Mouse (Mus musculus) midbrain, embryonic 11.5 days (tissue): Measurements from ENCODE around the gene Dpf2. TPM values are rescaled to one million over a fixed set of nuclear protein-coding genes. Genes with fewer than 3 reads are reported as not detected.
A peak's percentile ranks its signal among the peaks of the same experiment; 100 is the strongest.

Experiments
- ATAC-seq: fragments of 200-750 bp; cut with Nextera tagmentation; 2 replicates; pipeline ENCODE4 v1.8.0; 2017; ENCODE audit warnings: moderate TSS enrichment, moderate library complexity; ENCODE audit not compliant: low FRiP score
- DNase-seq: peaks from one replicate; pipeline ENCODE4 v3.0.0; 2015; ENCODE audit warnings: low spot score; ENCODE audit errors: missing footprints
- H3K27ac ChIP-seq: fragments of 300-500 bp; sonication (generic); 2 replicates; pipeline ENCODE4 v1.5.1; 2014; ENCODE audit warnings: low read depth, low read length
- H3K27me3 ChIP-seq: fragments of 300-500 bp; sonication (generic); 2 replicates; pipeline ENCODE4 v1.6.1; 2014; ENCODE audit warnings: mild to moderate bottlenecking, low read length, moderate library complexity, mixed read lengths; ENCODE audit not compliant: control insufficient read depth, insufficient read depth
- H3K36me3 ChIP-seq: fragments of 300-500 bp; sonication (generic); 2 replicates; pipeline ENCODE4 v1.6.1; 2014; ENCODE audit warnings: mild to moderate bottlenecking, low read length, moderate library complexity, mixed read lengths; ENCODE audit not compliant: control insufficient read depth, insufficient read depth
- H3K4me1 ChIP-seq: fragments of 300-500 bp; sonication (generic); 2 replicates; pipeline ENCODE4 v1.6.1; 2014; ENCODE audit warnings: low read length; ENCODE audit not compliant: control insufficient read depth, insufficient read depth
- H3K4me2 ChIP-seq: fragments of 300-500 bp; sonication (generic); 2 replicates; pipeline ENCODE4 v1.6.1; 2014; ENCODE audit warnings: mild to moderate bottlenecking, moderate library complexity
- H3K4me3 ChIP-seq: fragments of 300-500 bp; sonication (generic); 2 replicates; pipeline ENCODE4 v1.5.1; 2014; ENCODE audit warnings: low read depth, low read length
- H3K9ac ChIP-seq: fragments of 300-500 bp; sonication (generic); 2 replicates; pipeline ENCODE4 v1.6.1; 2014; ENCODE audit warnings: low read length
- H3K9me3 ChIP-seq: fragments of 300-500 bp; sonication (generic); 2 replicates; pipeline ENCODE4 v1.6.1; 2016; ENCODE audit warnings: low read length; ENCODE audit not compliant: control insufficient read depth
- WGBS: fragments of 180-500 bp; shearing (Covaris S2); extraction: QIAGEN DNeasy Blood & Tissue Kit; methylation state at CpG from one replicate; pipeline ENCODE4 v1.1.7; 2014; 5-methylcytosine and 5-hydroxymethylcytosine counted together
- polyA plus RNA-seq: library from polyadenylated mRNA; unstranded; fragments of >200 nt; fragmentation: Nextera tagmentation; extraction: Ambion mirVana; gene quantifications from 2 replicates; pipeline ENCODE4 v1.2.1, GENCODE M21; 2014

The Dpf2 gene
- polyA plus RNA-seq, 1 experiment from 2014 or later, result 203 TPM

GRCm38 (mm10) chr19:5939715-5940114 is 26.9 kb upstream of the Dpf2 start:
- peaks cover 14% of the 10 kb centered on the region for H3K4me1 ChIP-seq
- ATAC-seq (no peak), DNase-seq (no peak)
- H3K27ac ChIP-seq, result no peak overlapping the region
- H3K4me3 ChIP-seq, result no peak overlapping the region
- H3K27me3 ChIP-seq, result no peaks in the 10 kb centered on the region
- peaks cover 4% of the 10 kb centered on the region; the same call in 1 of the 2 replicates for H3K36me3 ChIP-seq
- no peak overlapping the region for H3K9ac ChIP-seq
- 87% methylated on average over 5 of the region's 5 CpGs for WGBS
- H3K4me2 ChIP-seq, result no peak overlapping the region
- H3K9me3 ChIP-seq, result no peaks in the 10 kb centered on the region

GRCm38 (mm10) chr19:5938516-5938915 is 25.7 kb upstream of the Dpf2 start:
- H3K27ac ChIP-seq, result no peak overlapping the region
- 83% methylated on average over 6 of the region's 6 CpGs for WGBS
- no peak for ATAC-seq
- H3K36me3 ChIP-seq, result peaks cover 4% of the 10 kb centered on the region; the same call in 1 of the 2 replicates
- H3K4me1 ChIP-seq, result peaks cover 14% of the 10 kb centered on the region
- no peak for DNase-seq
- H3K4me2 ChIP-seq, result no peak overlapping the region; the same call in 1 of the 2 replicates
- H3K9me3 ChIP-seq, result no peaks in the 10 kb centered on the region
- no peak overlapping the region for H3K4me3 ChIP-seq
- H3K27me3 ChIP-seq, result no peaks in the 10 kb centered on the region
- no peak overlapping the region for H3K9ac ChIP-seq

DNA sequence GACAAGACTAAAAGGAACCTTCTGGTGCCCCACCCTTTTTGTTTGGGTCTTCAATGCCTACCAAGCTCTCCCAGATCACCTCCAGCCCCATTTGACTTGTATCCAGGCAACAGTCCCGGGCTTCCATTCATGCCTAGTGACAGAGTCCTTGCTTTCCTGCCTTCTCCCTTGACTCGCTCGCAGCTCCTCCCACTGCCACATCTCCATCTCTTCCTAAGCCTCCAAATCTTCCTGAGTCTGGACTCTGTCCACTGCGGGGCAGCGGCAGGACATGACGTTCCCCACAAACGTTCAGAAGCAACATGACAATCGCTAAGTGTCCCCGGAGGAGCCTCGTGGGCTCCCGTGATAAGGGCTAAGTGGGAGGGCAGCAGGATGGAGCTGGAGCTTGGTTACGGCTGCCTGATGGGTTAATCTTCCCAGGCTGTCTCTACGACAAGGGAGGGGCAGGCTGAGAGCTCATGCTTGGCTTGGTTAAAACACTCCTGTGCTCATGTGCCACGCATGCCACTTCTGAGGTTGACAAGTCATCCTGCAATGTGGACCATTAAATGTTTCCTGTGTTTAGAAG is 25.1 kb upstream of the Dpf2 start:
- 21% methylated on average over 14 of the region's 14 CpGs for WGBS
- DNase-seq (peak; percentile 87), ATAC-seq (0 out of 2 replicates have a peak, but pooled peaks have one; percentile 27)
- Histone ChIP-seq H3K36me3 (peaks cover 4% of the 10 kb centered on the region; the same call in 1 of the 2 replicates), H3K27ac (no peak overlapping the region), H3K4me3 (no peak overlapping the region), H3K4me2 (peak overlapping the region; percentile 25), H3K9me3 (no peaks in the 10 kb centered on the region), H3K4me1 (peaks cover 14% of the 10 kb centered on the region), H3K27me3 (no peaks in the 10 kb centered on the region), H3K9ac (no peak overlapping the region)

GRCm38 (mm10) chr19:5937095-5937835 is 24.5 kb upstream of the Dpf2 start:
- DNase-seq (no peak), ATAC-seq (no peak)
- Histone ChIP-seq H3K27ac (no peak overlapping the region), H3K9me3 (no peaks in the 10 kb centered on the region), H3K9ac (no peak overlapping the region), H3K36me3 (peaks cover 4% of the 10 kb centered on the region; the same call in 1 of the 2 replicates), H3K4me2 (peak overlapping the region; percentile 25; the same call in 1 of the 2 replicates), H3K4me3 (no peak overlapping the region), H3K4me1 (peaks cover 14% of the 10 kb centered on the region), H3K27me3 (no peaks in the 10 kb centered on the region)
- 70% methylated on average over 21 of the region's 21 CpGs for WGBS

GRCm38 (mm10) chr19:5935691-5936090 is 22.9 kb upstream of the Dpf2 start:
- WGBS, result 84% methylated on average over 5 of the region's 5 CpGs
- peak; percentile 66 for DNase-seq
- Histone ChIP-seq H3K4me3 (no peak overlapping the region), H3K9ac (no peak overlapping the region), H3K4me2 (no peak overlapping the region), H3K9me3 (no peaks in the 10 kb centered on the region), H3K36me3 (no peaks in the 10 kb centered on the region; the same call in 1 of the 2 replicates), H3K27me3 (no peaks in the 10 kb centered on the region), H3K27ac (no peak overlapping the region), H3K4me1 (peaks cover 14% of the 10 kb centered on the region)
- no peak for ATAC-seq

DNA sequence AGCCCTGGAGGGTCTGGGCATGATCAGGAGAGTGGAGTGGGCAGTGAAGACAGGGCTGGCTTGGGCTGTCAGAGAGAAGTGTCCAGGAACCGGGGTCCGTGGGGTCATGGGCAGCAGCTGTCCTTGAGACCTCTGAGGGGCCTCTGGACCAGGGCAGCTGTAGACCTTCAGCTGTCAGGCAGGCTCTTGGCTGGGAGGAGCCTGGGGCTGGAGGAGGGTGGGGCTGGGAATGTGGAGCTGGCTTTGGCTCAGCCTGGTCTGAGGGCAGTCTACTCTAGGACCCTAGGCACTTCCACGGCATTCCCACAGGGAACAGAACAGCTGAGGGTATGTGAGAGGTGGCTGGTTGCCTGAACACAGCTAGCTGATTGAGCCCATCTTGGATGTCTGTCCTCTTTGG is 22.5 kb upstream of the Dpf2 start:
- H3K4me2 ChIP-seq, result no peak overlapping the region
- H3K36me3 ChIP-seq, result no peaks in the 10 kb centered on the region; the same call in 1 of the 2 replicates
- H3K4me1 ChIP-seq, result peaks cover 14% of the 10 kb centered on the region
- WGBS, result 55% methylated on average over 3 of the region's 3 CpGs
- H3K27ac ChIP-seq, result no peak overlapping the region
- no peak for ATAC-seq
- no peak overlapping the region for H3K9ac ChIP-seq
- no peaks in the 10 kb centered on the region for H3K9me3 ChIP-seq
- H3K27me3 ChIP-seq, result no peaks in the 10 kb centered on the region
- no peak overlapping the region for H3K4me3 ChIP-seq
- peak; percentile 44 for DNase-seq

DNA sequence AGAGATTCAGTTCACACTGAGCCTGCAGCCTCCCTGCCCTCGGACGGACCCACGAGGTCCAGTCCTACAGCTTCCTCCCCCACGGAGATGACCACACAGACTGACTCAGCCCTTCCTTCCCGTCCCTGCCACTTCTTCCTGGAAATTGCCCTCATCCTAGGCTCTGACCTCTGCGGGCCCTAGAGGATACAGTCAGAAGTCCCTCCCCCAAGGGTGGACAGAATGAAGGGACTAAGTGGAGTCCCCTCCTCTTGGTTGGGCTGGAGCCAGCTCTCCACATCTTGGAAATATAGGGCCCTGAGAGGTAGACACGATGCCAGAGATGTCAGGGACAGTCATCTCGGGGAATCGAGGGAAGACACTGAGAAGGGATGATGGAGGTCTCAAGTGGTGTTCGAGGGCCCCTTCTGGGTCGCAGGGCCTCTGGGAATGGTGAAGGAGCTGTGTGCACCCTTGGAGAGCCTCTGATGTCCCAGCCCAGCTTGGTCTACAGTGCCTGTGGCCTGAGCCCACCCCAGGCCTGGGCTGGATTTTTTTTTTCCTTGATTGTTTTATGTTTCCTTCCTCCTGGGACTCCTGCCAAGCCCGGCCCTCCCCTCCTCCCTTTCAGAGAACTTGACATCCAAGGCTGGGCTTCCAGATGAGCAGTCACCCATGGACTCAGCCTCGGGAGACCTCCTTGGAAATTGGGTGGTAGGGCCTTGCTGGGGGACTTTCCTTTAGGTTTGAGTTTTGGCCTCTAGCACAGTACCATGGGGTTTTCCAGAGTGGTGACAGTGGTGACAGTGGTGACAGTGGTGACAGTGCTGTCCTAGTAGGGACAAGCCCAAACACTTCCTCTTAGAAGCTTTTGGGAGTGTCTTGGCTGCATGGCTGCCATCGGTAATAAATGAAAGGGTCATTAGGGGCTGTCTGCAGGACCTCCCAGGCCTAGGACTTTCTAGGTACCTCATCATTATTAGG is 17.1 kb upstream of the Dpf2 start:
- DNase-seq (peak; percentile 69), ATAC-seq (no peak)
- Histone ChIP-seq H3K27me3 (no peaks in the 10 kb centered on the region; the same call in 1 of the 2 replicates), H3K9me3 (no peaks in the 10 kb centered on the region), H3K4me1 (no peaks in the 10 kb centered on the region), H3K36me3 (no peaks in the 10 kb centered on the region), H3K27ac (no peak overlapping the region), H3K9ac (no peak overlapping the region), H3K4me3 (no peak overlapping the region), H3K4me2 (no peak overlapping the region)
- 80% methylated on average over 14 of the region's 14 CpGs for WGBS

- ATAC-seq, result no peak
- H3K9me3 ChIP-seq, result no peaks in the 10 kb centered on the region
- no peak overlapping the region for H3K9ac ChIP-seq
- H3K4me3 ChIP-seq, result no peak overlapping the region
- H3K27ac ChIP-seq, result no peak overlapping the region
- DNase-seq, result peak; percentile 6
- WGBS, result 72% methylated on average over 3 of the region's 3 CpGs
- H3K4me1 ChIP-seq, result peaks cover 5% of the 10 kb centered on the region; the same call in 1 of the 2 replicates
- H3K36me3 ChIP-seq, result no peaks in the 10 kb centered on the region
- H3K4me2 ChIP-seq, result no peak overlapping the region
- no peaks in the 10 kb centered on the region; the same call in 1 of the 2 replicates for H3K27me3 ChIP-seq
Measured at GRCm38 (mm10) chr19:5928546-5928945, 15.7 kb upstream of the Dpf2 start.
